Comparison of ENCODE assay signal across 14 mouse cellular contexts in genomic region chr10:99992121-99992520, GRCm38 (mm10). TPM values are rescaled to one million over a fixed set of nuclear protein-coding genes. Genes with fewer than 3 reads are reported as not detected.
"Had no signal": no experiment of that assay in that cellular context is flagged by ENCODE, and none has a peak within 500 bp of the region (broad histone marks: within the 10 kb centered on the region; RNA-seq: fewer than 3 reads in every experiment).

No protein-coding gene starts in this region.

- H3K4me3 ChIP-seq: limb, embryonic 15.5 days; liver, embryonic 12.5 days; midbrain, embryonic 10.5 days; midbrain, embryonic 15.5 days; neural tube, embryonic 12.5 days had no signal

- H3K36me3 ChIP-seq: limb, embryonic 15.5 days; liver, embryonic 12.5 days; midbrain, embryonic 10.5 days; midbrain, embryonic 15.5 days; neural tube, embryonic 12.5 days had no signal

- H3K9me3 ChIP-seq: limb, embryonic 15.5 days; liver, embryonic 12.5 days; midbrain, embryonic 10.5 days; midbrain, embryonic 15.5 days; neural tube, embryonic 12.5 days had no signal

- H3K27me3 ChIP-seq: limb, embryonic 15.5 days; liver, embryonic 12.5 days; midbrain, embryonic 15.5 days; neural tube, embryonic 12.5 days had no signal

- H3K4me2 ChIP-seq: limb, embryonic 15.5 days; liver, embryonic 12.5 days; midbrain, embryonic 15.5 days; neural tube, embryonic 12.5 days had no signal

- ATAC-seq: hindbrain, postnatal 0 days; liver, embryonic 12.5 days; midbrain, embryonic 15.5 days had no signal

- H3K27ac ChIP-seq: hindbrain, postnatal 0 days; kidney, postnatal 0 days; limb, embryonic 15.5 days; liver, embryonic 12.5 days; midbrain, embryonic 10.5 days; midbrain, embryonic 15.5 days; neural tube, embryonic 12.5 days had no signal

- H3K9ac ChIP-seq: limb, embryonic 15.5 days; liver, embryonic 12.5 days; midbrain, embryonic 15.5 days; neural tube, embryonic 12.5 days had no signal

- DNase-seq: kidney, adult 9 months; kidney, postnatal 36 days; layer of hippocampus, adult 9-11 months; layer of hippocampus, postnatal 36 days; thymus, postnatal 14 days had no signal

- H3K4me1 ChIP-seq: limb, embryonic 15.5 days; liver, embryonic 12.5 days; midbrain, embryonic 10.5 days; midbrain, embryonic 15.5 days; neural tube, embryonic 12.5 days had no signal

RNA-seq across cellular contexts. Expression of gene Kitl, which starts 23.3 kb away (rescaled TPM):
- total RNA-seq: monocyte, adult 5-6 weeks; neutrophil, adult 5-6 weeks had no signal
